ENCODE assay signal across 20 mouse cellular contexts in genomic region chr15:87411978-87412377, GRCm38 (mm10).
DNase-seq lines count a peak whose midpoint lies in the region; ATAC-seq lines count a peak whose summit lies in the region.
"Had no signal": no experiment of that assay in that cellular context is flagged by ENCODE, and none has a peak within 500 bp of the region (broad histone marks: within the 10 kb centered on the region; RNA-seq: fewer than 3 reads in every experiment).

No protein-coding gene starts in this region.

- DNase-seq in frontal cortex, postnatal 25 days (ENCODE audit: low spot score in 2 of 2) = no peak
- DNase-seq in right cerebral cortex, adult 18-20 months = peak; percentile 26
- DNase-seq in right cerebral cortex, postnatal 4 days = no peak
- DNase-seq in telencephalon, adult 2 months (ENCODE audit: low read depth, low spot score) = peak; percentile 34
- DNase-seq: adrenal gland, adult 8-10 months; adrenal gland, postnatal 14 days; adrenal gland, postnatal 36 days; B cell, adult 2 months; cerebellum, adult 11-12 months; cerebellum, adult 2 months; cerebellum, adult 9-10 months; cerebellum, postnatal 10 days; cerebellum, postnatal 25 days had no signal

- peak; percentile 57; the same call in 1 of the 2 replicates for ATAC-seq in frontal cortex, adult (ENCODE audit: low TSS enrichment)
- ATAC-seq in erythroid progenitor cell, adult 5-6 weeks (replicated peaks; ENCODE audit: low FRiP score, poor library complexity, severe bottlenecking) = no peak
- ATAC-seq: activated CD4-positive, CD25-positive, alpha-beta regulatory T cell, adult 4 months; CD4-positive, CD25-positive, alpha-beta regulatory T cell, adult 4 months; forebrain, embryonic 14.5 days; forebrain, embryonic 16.5 days; Patski had no signal

Comparison
In these comparisons a context has a peak if more than half of its experiments do, and no peak if none do; other contexts are left out.
1. DNase-seq: peak in right cerebral cortex, adult 18-20 months (single experiment) and telencephalon, adult 2 months (single experiment); none in frontal cortex, postnatal 25 days (0 of 2) and right cerebral cortex, postnatal 4 days (single experiment).